Mouse (Mus musculus) MEL (cell line): ENCODE measurements at regions not wholly inside any gene's neighbourhood (a gene's known extent, or its start where the extent isn't known, plus 50 kb on each side); places are given as distances from the start of the nearest gene placed in this dataset.

Experiments
- CHD1 ChIP-seq: IDR thresholded peaks from 2 replicates; pipeline ENCODE4 v1.6.1; 2012; ENCODE audit warnings: low read depth, mild to moderate bottlenecking, inconsistent platforms, low read length, improper control_type of control experiment
- CTCF ChIP-seq, 3 experiments: IDR thresholded peaks in 2 of 3; conservative IDR thresholded peaks in 1 of 3; 2 replicates each; pipeline ENCODE4 v1.5.1; 2011 to 2012; ENCODE audit warnings: low read length in 3 of 3, low read depth in 2 of 3, mild to moderate bottlenecking in 2 of 3, improper control_type of control experiment in 1 of 3, inconsistent platforms in 1 of 3, mixed read lengths in 1 of 3, moderate library complexity in 1 of 3; ENCODE audit not compliant: control insufficient read depth in 1 of 3, insufficient read depth in 1 of 3, poor library complexity in 1 of 3, severe bottlenecking in 1 of 3
- ELF1 ChIP-seq: IDR thresholded peaks from 2 replicates; pipeline ENCODE4 v1.6.1; 2014; ENCODE audit warnings: low read depth, mild to moderate bottlenecking, inconsistent platforms, low read length, improper control_type of control experiment, moderate library complexity
- KAT2A ChIP-seq: conservative IDR thresholded peaks from 2 replicates; pipeline ENCODE4 v1.6.1; 2012; ENCODE audit warnings: low read depth, low read length, improper control_type of control experiment, inconsistent platforms
- MAX ChIP-seq: IDR thresholded peaks from 2 replicates; pipeline ENCODE4 v1.6.1; 2011; ENCODE audit warnings: low read length, improper control_type of control experiment
- MEF2A ChIP-seq: IDR thresholded peaks from 2 replicates; pipeline ENCODE4 v1.6.1; 2014; ENCODE audit warnings: low read depth, mild to moderate bottlenecking, inconsistent platforms, low read length, improper control_type of control experiment; ENCODE audit not compliant: poor library complexity, insufficient replicate concordance, severe bottlenecking; ENCODE audit errors: extremely low read depth
- USF2 ChIP-seq, 2 experiments: IDR thresholded peaks; 2 replicates each; pipeline ENCODE4 v1.6.1; 2011 to 2012; ENCODE audit warnings: improper control_type of control experiment in 2 of 2, low read length in 2 of 2, borderline replicate concordance in 1 of 2, inconsistent platforms in 1 of 2, low read depth in 1 of 2, mild to moderate bottlenecking in 1 of 2; ENCODE audit not compliant: insufficient read depth in 1 of 2

DNA sequence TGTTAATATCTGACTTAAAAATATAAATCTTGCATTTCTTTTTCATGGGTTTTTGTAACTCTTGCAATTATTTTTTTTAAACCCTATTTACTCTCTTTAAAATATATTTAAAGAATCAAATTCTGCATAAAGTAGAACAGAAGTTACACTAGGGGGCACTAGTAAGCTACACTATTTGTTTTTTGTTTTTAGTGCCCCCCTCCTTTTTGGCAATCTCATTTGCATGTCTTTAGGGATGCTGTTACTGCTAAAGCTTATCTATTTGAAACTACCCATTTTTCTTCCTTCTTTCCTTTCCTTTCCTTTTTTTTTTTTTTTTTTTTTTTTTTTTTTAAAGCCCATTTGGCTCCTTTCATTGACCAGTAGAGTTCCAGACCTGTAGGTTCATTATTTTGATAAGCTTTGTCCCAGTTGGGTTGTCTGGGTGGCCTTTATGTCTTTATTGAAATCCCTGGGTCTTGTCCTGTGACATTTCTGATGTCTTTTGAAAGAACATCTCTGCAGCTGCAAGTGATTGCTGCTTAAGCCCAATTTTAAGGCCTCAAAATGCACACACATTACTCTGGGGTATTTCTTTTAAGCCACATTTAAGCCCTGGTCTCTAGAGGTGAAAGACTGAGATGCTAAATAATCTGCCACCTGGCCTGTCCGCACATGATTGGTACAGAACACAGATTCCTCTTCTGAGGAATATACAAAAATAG is 1249.6 kb downstream of the Hace1 start:
- TF ChIP-seq CTCF (IDR thresholded peaks at IDR 0.05 in 2 of 3, conservative IDR thresholded peaks at IDR 0.05 in 1 of 3; ENCODE audit: control insufficient read depth in 1 of 3, insufficient read depth in 1 of 3, low read depth in 2 of 3, low read length in 3 of 3, poor library complexity in 1 of 3, severe bottlenecking in 1 of 3) (peak in 1 of 3 experiments; percentile 59; a peak in 2 of 6 replicates), MEF2A (no peak), MAX (no peak), USF2 (IDR thresholded peaks at IDR 0.05; ENCODE audit: borderline replicate concordance in 1 of 2, insufficient read depth in 1 of 2, low read depth in 1 of 2, low read length in 2 of 2) (no peak), ELF1 (no peak), KAT2A (no peak), CHD1 (no peak)
